Mouse (Mus musculus) hindbrain, postnatal 0 days (tissue): Measurements from ENCODE around the gene Ptcd2. TPM values are rescaled to one million over a fixed set of nuclear protein-coding genes. Genes with fewer than 3 reads are reported as not detected.
"Not testable (repeated sequence)": the region's sequence is repeated elsewhere in the genome, so short reads cannot be mapped to it uniquely, and the experiment has no call there.

ENCODE experiments used
- ATAC-seq: fragments of 200-750 bp; cut with Nextera tagmentation; 2 replicates; pipeline ENCODE4 v1.8.0; 2017; ENCODE audit warnings: mild to moderate bottlenecking, moderate TSS enrichment, moderate library complexity
- DNase-seq: peaks from one replicate; pipeline ENCODE4 v3.0.0-alpha.2; 2015; ENCODE audit warnings: low spot score
- H3K27ac ChIP-seq: fragments of 300-500 bp; sonication (generic); 2 replicates; pipeline ENCODE4 v1.5.1; 2014; ENCODE audit warnings: mild to moderate bottlenecking
- H3K27me3 ChIP-seq: fragments of 300-500 bp; sonication (generic); 2 replicates; pipeline ENCODE4 v1.6.1; 2014; ENCODE audit warnings: low read length, mixed read lengths; ENCODE audit not compliant: insufficient read depth
- H3K36me3 ChIP-seq: fragments of 300-500 bp; sonication (generic); 2 replicates; pipeline ENCODE4 v1.6.1; 2014; ENCODE audit warnings: low read length, mixed read lengths; ENCODE audit not compliant: insufficient read depth
- H3K4me1 ChIP-seq: fragments of 300-500 bp; sonication (generic); 2 replicates; pipeline ENCODE4 v1.6.1; 2014; ENCODE audit warnings: antibody characterized with exemption, low read length, mixed read lengths; ENCODE audit not compliant: insufficient read depth
- H3K4me2 ChIP-seq: fragments of 300-500 bp; sonication (generic); 2 replicates; pipeline ENCODE4 v1.6.1; 2014; ENCODE audit warnings: low read depth, mild to moderate bottlenecking, low read length, moderate library complexity, mixed read lengths
- H3K4me3 ChIP-seq: fragments of 300-500 bp; sonication (generic); 2 replicates; pipeline ENCODE4 v1.5.1; 2014; ENCODE audit warnings: low read length
- H3K9ac ChIP-seq: fragments of 300-500 bp; sonication (generic); replicated peaks from 2 replicates; pipeline ENCODE4 v1.6.1; 2014; ENCODE audit warnings: mild to moderate bottlenecking, low read length, moderate library complexity, mixed read lengths
- H3K9me3 ChIP-seq: fragments of 300-500 bp; sonication (generic); 2 replicates; pipeline ENCODE4 v1.6.1; 2016; ENCODE audit warnings: low read length, mixed read lengths
- CTCF ChIP-seq: IDR thresholded peaks from 2 replicates; pipeline ENCODE4 v1.5.1; 2016; ENCODE audit warnings: antibody characterized with exemption, control low read depth, low read depth
- WGBS: fragments of 180-500 bp; shearing (Covaris S2); extraction: QIAGEN DNeasy Blood & Tissue Kit; methylation state at CpG from one replicate; pipeline ENCODE4 v1.1.7; 2014; 5-methylcytosine and 5-hydroxymethylcytosine counted together
- polyA plus RNA-seq: library from polyadenylated mRNA; unstranded; fragments of >200 nt; fragmentation: Nextera tagmentation; extraction: Ambion mirVana; gene quantifications from 2 replicates; pipeline ENCODE4 v1.2.1, GENCODE M21; 2015
- total RNA-seq: library from RNA; depleted of rRNA; stranded (reverse); fragments of >200 nt; gene quantifications from 2 replicates; pipeline ENCODE4 v1.2.3, GENCODE M21; 2014

Ptcd2 gene
- total and polyA plus RNA-seq, 2 experiments from 2014 or later, result 38.2 to 51.2 TPM

GRCm38 (mm10) chr13:99351186-99351585 is 6.7 kb upstream of the Ptcd2 start:
- H3K36me3 ChIP-seq, result peaks cover 4% of the 10 kb centered on the region; the same call in 1 of the 2 replicates
- H3K9ac ChIP-seq, result no peak overlapping the region
- H3K9me3 ChIP-seq, result no peaks in the 10 kb centered on the region
- 85% methylated on average over 8 of the region's 8 CpGs for WGBS
- no peak overlapping the region for H3K4me2 ChIP-seq
- H3K27ac ChIP-seq, result no peak overlapping the region
- ATAC-seq (no peak), DNase-seq (no peak)
- H3K27me3 ChIP-seq, result no peaks in the 10 kb centered on the region
- H3K4me1 ChIP-seq, result 0 out of 2 replicates have a peak, but pooled peaks cover 4% of the 10 kb centered on the region
- TF ChIP-seq CTCF, result no peak
- H3K4me3 ChIP-seq, result no peak overlapping the region

GRCm38 (mm10) chr13:99350009-99350408 is 5.5 kb upstream of the Ptcd2 start:
- no peak for ATAC-seq
- H3K9me3 ChIP-seq, result no peaks in the 10 kb centered on the region

GRCm38 (mm10) chr13:99343876-99344598 is 468 bp downstream of the Ptcd2 start:
- Histone ChIP-seq H3K9me3 (no peaks in the 10 kb centered on the region), H3K4me1 (peaks cover 4% of the 10 kb centered on the region), H3K9ac (peak overlapping the region; percentile 89), H3K4me3 (peak overlapping the region; percentile 91), H3K36me3 (peaks cover 31% of the 10 kb centered on the region), H3K4me2 (peak overlapping the region; percentile 80), H3K27ac (peak overlapping the region; percentile 92), H3K27me3 (no peaks in the 10 kb centered on the region)
- ATAC-seq (peak; percentile 86), DNase-seq (no peak)
- 3% methylated on average over 29 of the region's 30 CpGs for WGBS
- no peak for TF ChIP-seq CTCF

More at GRCm38 (mm10) chr13:99350009-99350408, 5.5 kb upstream of the Ptcd2 start:
- 95% methylated on average over 6 of the region's 6 CpGs for WGBS
- TF ChIP-seq CTCF, result no peak
- H3K9ac ChIP-seq, result no peak overlapping the region
- H3K4me3 ChIP-seq, result no peak overlapping the region
- peaks cover 4% of the 10 kb centered on the region; the same call in 1 of the 2 replicates for H3K36me3 ChIP-seq
- H3K27me3 ChIP-seq, result no peaks in the 10 kb centered on the region
- peaks cover 8% of the 10 kb centered on the region for H3K4me1 ChIP-seq
- no peak for DNase-seq
- H3K27ac ChIP-seq, result no peak overlapping the region
- H3K4me2 ChIP-seq, result no peak overlapping the region

GRCm38 (mm10) chr13:99341504-99341903 is 3.0 kb downstream of the Ptcd2 start:
- Histone ChIP-seq H3K4me2 (no peak overlapping the region), H3K27ac (no peak overlapping the region), H3K4me3 (no peak overlapping the region), H3K9me3 (no peaks in the 10 kb centered on the region), H3K4me1 (peaks cover 4% of the 10 kb centered on the region), H3K36me3 (peaks cover 43% of the 10 kb centered on the region), H3K9ac (no peak overlapping the region), H3K27me3 (no peaks in the 10 kb centered on the region)
- 95% methylated on average over 6 of the region's 6 CpGs for WGBS
- no peak for DNase-seq
- TF ChIP-seq CTCF, result no peak
- ATAC-seq, result no peak

DNA sequence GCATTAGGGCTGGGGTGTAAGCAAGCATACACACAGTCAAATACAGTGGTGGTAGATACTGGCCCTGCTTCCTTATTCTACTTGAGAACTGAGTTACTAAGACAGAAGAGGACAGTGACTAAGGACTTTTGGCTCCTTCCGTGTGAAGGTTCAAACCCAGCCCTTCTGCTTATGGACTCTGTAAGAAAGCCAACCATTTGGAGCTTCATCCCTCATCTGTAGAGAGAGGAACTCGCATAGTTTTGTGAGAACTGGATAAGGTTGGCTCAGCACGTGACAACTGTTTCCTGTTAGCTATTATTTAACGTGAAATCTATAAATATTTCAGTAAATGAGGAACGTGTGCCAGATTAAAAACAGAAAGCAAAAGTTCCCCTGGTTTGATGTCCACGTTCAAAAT is 7.0 kb downstream of the Ptcd2 start:
- no peak for ATAC-seq
- no peak for DNase-seq
- H3K4me1 ChIP-seq, result no peaks in the 10 kb centered on the region
- WGBS, result 85% methylated on average over 6 of the region's 6 CpGs
- no peak overlapping the region for H3K4me3 ChIP-seq
- no peaks in the 10 kb centered on the region for H3K27me3 ChIP-seq
- H3K27ac ChIP-seq, result no peak overlapping the region
- H3K4me2 ChIP-seq, result no peak overlapping the region
- TF ChIP-seq CTCF, result no peak
- H3K36me3 ChIP-seq, result peaks cover 64% of the 10 kb centered on the region
- no peaks in the 10 kb centered on the region for H3K9me3 ChIP-seq
- H3K9ac ChIP-seq, result no peak overlapping the region

DNA sequence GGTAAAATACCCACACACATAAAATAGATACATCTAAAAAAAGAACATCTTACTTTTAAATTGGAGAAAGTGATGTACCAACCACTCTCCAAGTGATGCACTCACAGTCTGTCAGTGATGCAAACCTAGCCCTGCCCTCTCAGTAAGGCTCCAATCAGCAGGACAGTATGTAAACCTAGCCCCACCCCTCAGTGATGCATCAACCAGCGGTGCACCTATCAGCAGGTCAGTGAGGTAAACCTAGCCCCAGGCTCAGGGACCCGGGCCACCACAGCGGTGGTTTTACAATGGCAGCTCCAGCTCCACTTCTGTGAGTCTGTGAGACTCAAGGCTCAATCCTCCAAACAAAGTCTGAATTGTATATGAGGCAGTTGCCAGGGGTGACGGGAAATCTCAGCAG is 13.2 kb downstream of the Ptcd2 start:
- no peaks in the 10 kb centered on the region for H3K27me3 ChIP-seq
- H3K27ac ChIP-seq, result no peak overlapping the region
- no peaks in the 10 kb centered on the region for H3K4me1 ChIP-seq
- ATAC-seq (no peak), DNase-seq (no peak)
- H3K9me3 ChIP-seq, result no peaks in the 10 kb centered on the region
- peaks cover 51% of the 10 kb centered on the region for H3K36me3 ChIP-seq
- no peak for TF ChIP-seq CTCF
- H3K9ac ChIP-seq, result no peak overlapping the region
- H3K4me3 ChIP-seq, result no peak overlapping the region
- no peak overlapping the region for H3K4me2 ChIP-seq
- WGBS, result 56% methylated on average over 4 of the region's 4 CpGs

GRCm38 (mm10) chr13:99324337-99324685 is 20.2 kb downstream of the Ptcd2 start:
- not testable (repeated sequence) for H3K9me3 ChIP-seq, H3K27me3 ChIP-seq, H3K4me3 ChIP-seq, H3K27ac ChIP-seq, ATAC-seq, H3K4me2 ChIP-seq, H3K9ac ChIP-seq, H3K4me1 ChIP-seq, DNase-seq
- peaks cover 44% of the 10 kb centered on the region for H3K36me3 ChIP-seq
- WGBS, result 89% methylated on average over 8 of the region's 8 CpGs
